Mouse (Mus musculus) megakaryocyte, adult 5-6 weeks (primary cell): Measurements from ENCODE around the gene Ren1. TPM values are rescaled to one million over a fixed set of nuclear protein-coding genes. Genes with fewer than 3 reads are reported as not detected.

Source experiments
- ATAC-seq: 2 replicates; pipeline ENCODE4 v1.8.0; 2016; ENCODE audit warnings: mild to moderate bottlenecking, inconsistent platforms; ENCODE audit not compliant: poor library complexity, severe bottlenecking
- total RNA-seq, 2 experiments: library from RNA; stranded (forward) in 1 of 2; stranded (reverse) in 1 of 2; fragments of 153-499, 151-499 nt in 1 of 2; fragments of 221-1000, 200-1000 nt in 1 of 2; gene quantifications; 2 replicates each; pipeline versions ENCODE4 v1.2.3 to v1.2.4; 2015 to 2017

Gene Ren1
- total RNA-seq (2015) (not detected in 2 replicates), total RNA-seq (2017) (not detected in 2 replicates)

DNA sequence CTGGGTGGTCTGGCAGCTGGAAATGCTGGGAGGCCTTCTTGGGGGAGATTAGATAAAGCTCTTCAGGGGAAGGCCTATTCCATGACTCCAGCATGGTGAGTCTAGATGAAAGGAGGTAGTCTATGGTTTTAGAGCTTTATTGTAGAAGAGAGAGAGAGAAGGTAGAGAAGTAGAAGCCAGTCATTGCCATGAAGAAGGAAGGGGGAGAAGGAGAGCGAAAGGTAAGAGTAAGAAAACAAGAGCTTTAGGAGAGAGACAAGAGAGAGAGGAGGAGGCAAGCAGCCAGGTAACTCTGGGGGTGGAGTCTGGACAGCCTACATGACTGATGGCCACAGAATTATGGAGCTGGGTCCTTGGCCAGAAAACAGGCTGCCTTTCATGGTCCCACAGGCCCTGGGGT, at the start of gene Ren1:
Gene Ren1, plus strand, starts transcription at position 301 of the 400 bp plus-strand sequence.
- no peak for ATAC-seq

DNA sequence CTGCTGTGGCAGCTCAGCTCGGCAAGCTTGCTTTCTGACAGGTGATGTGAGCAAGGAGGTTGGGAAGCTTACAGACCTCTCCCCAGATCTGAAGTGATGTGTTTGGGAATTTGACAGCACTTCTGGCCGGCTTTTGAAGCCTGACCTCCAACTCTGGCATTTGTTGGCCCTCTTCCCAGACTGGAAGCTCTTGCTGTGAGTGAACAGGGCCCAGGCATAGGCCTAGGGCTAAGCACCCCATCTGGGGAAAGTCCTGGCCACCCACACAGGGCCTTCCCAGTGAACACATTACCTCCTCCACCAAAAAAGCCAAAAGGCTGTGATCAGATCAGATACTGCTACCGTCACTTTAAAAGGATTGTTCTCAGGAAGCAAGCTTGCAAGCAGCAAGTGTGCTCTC, 47.8 kb upstream of the Ren1 start:
- ATAC-seq: no peak

DNA sequence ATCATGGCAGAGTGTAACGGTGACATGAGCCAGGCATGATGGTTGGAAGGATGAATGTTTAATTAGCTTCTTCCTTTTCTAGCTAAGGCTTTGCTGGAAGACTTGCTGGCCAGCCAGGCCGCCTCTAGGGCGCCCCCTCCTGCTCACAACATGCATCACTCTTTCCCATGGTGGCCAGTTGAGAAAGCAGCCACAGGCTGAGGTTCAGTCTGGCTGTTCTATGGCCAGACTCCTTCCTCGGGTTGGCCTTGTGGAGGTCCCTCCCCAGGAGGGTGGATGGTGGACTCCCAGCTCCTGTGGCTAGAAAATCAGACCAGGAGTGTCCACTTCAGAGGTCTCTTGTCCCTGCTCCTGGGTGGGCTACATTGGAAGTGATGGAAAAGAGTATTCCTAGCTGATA, 43.5 kb upstream of the Ren1 start:
- ATAC-seq: peak; percentile 76

DNA sequence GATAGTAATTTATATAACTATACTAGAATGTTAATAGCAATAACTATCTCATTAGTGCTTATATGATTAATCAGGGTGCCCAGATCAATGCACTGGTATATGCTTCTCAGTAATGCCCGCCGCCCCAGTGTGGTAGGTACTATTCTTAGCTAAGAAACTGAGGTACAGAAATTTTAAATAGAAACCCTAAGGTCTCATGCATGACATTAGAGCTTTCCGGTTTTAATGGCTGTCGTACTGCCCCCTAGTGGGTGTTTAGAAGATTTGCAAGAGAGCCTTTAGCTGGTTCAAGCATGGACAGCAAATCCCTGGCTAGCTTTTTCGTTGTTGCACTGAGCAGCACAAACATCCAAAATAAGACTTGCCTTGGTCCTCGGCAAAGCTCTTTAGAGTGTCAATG, 43.0 kb upstream of the Ren1 start:
- ATAC-seq: peak; percentile 67

DNA sequence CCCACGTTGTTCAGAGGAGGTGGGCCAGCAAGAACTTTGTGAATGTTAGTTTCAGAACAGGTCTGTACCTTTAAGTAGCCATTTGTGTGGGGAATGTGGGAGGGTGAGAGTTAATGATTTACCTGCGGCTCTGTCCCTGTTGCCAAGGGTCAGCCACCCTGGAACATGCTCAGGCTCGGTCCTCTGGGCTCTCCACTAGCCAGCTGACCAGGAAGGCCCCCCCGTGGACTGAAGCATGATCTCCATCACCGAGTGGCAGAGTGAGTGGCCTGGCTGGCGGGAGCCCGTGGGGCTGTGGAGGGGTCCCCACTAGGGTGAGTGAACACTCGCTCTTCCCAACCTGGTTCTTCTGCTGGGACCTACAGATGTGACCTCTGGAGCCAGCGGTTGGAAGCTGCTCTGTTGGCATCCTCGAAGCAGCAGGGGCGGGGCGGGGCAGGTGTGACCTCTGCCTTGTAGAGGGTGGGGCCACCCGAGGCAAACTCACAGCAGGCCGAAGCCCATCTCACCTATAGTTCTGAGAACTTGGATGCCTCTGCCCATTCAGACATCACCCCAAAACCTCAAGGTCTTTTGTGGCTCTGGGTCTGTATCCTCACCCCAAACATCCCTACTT, 40.5 kb upstream of the Ren1 start, which contains the start of gene Golt1a:
Gene Golt1a, plus strand, starts transcription at position 149 of the 616 bp plus-strand sequence.
- ATAC-seq: no peak

DNA sequence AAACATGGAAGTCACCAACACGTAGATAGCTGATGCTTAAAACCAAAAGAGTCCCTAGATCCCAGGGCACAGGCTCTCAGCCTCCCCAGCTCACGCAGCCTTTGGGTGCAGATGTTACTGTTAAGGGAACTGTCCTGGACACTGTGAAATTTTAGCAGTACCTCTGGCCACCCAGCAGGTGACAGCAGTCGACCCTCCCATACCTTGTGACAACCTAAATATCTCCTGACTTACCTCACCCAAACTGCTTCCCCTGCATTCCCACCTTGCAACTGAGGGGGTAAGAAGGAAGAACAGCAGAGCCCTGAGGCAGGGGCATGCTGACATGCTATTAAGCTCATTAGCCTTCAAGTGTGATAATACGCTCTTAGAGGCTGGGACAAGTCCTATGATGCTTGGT, 39.1 kb upstream of the Ren1 start:
- no peak for ATAC-seq

DNA sequence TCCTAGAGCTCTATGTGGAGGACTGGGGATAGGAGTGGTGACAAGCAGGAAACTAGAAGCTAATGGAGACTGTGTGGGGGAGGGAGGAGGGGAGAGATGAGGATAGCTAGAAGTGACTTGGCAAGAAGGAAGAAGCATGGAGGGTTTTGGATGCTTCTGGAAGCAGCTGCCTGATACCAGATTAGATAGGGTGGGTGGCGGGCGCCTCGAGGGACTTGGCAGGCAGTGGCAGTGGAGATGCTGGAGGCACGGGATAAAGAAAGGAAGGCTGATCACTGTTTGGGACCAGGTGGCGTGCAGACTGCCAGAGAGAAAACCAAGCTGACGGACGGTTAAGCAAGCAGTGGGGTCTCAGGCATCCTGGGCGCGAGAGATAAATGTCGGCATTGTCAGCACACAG, 38.4 kb upstream of the Ren1 start:
- no peak for ATAC-seq

DNA sequence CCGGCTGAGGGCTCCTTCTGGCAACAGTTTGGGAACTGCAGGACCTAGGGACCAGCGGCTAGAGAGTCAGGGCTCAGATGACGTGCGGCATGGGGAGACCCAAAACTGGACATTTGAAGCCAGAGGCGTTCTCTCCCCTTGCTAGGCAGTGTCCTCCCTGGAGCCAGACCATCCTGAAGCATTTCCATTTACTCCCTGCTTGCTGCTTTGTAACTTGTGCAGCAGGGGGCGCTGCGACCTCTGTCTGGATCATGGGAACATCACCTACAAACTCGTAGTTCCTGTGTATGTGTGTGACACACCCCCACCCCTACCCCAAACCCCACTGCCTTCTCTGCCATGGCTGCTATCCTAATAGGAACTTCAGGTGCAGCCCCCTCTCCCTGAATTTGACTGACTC, 35.9 kb upstream of the Ren1 start:
- 0 out of 2 replicates have a peak, but pooled peaks have one; percentile 33 for ATAC-seq

DNA sequence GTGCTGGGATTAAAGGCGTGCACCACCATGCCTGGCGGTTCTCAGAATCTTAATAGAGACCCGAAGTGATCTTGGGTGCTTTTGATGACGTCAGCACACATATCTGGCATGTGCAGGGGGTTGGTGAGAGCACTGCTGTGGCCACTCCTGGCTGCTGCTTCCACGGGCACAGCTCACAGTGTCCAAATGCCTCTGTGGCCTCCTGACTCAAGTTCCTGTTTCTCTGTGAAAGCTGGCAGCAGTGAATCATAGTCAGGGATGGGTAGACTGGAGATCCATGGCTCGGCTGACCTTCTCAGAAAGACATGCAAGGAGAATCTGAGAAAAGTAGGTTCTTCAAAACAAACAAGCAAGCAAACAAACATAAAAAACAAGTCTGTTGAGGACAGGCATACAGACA, 34.5 kb upstream of the Ren1 start:
- ATAC-seq: no peak

DNA sequence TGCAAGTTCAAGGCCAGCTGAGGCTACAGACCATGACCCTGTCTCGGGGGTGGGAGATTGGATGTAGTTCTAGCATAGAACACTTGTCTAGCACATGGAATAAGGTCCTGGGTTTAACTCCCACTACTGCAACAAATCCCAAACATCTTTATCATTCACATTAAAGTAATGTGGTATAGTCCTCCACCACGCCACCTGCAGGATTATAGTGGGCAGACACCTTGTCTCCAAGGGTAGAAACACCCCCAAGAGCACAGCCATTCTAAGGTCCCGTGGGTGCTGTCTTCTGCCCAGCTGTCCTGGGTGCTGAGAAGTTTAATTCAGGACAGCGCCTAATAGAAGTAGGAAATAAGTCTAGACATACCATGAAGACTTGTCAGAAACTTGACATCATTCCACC, 33.7 kb upstream of the Ren1 start:
- ATAC-seq: no peak

DNA sequence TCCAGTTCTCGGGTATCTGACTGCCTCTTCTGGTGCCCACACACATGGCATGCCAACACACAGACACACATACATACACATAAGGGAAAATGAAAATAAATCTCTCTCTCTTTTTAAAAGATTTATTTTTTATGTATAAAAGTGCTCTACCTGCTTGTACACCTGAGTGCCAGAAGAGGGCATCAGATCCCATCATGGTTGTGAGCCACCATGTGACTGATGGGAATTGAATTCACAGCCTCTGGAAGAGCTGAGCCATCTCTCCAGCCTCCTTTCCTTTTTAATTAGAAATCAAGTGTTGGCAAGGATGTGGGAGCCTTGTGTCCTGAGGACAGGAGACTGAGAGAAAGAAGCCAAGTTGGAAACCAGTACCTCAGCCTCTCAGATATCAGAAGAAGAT, 33.2 kb upstream of the Ren1 start:
- ATAC-seq: no peak

DNA sequence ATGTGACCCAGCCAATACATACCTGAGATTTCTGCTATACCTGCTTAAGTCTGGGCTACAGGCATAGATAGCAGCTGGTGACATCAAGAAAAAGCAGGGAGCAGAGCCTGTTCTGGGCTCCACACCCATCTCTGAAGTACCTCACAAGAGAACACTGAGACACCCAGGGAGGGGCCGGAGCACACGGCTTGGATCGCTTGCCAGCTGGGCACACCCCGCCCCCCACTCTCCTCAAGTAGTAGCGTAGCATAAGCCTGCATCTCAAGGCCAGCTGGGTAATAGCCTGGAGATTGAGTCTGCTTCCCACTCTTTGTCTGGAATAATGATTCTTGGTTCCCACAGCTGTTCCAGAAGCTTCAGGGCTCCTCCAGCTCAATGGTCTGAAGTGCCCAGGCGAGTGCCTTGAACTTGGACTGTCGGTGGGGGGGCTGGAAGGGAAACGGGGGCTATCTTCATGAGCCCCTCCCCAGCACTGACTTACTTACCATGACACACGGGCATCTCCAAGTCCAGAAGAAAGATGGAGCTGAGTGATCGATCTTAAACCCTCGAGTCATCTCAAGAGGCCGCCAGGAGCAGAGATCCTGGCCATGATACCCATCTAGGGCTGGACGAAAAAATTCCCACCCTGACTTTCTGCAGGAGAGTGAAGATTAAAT, 28.9 kb upstream of the Ren1 start, which contains the start of gene Kiss1:
Gene Kiss1, plus strand, starts transcription at position 609 of the 659 bp plus-strand sequence.
- ATAC-seq: no peak

DNA sequence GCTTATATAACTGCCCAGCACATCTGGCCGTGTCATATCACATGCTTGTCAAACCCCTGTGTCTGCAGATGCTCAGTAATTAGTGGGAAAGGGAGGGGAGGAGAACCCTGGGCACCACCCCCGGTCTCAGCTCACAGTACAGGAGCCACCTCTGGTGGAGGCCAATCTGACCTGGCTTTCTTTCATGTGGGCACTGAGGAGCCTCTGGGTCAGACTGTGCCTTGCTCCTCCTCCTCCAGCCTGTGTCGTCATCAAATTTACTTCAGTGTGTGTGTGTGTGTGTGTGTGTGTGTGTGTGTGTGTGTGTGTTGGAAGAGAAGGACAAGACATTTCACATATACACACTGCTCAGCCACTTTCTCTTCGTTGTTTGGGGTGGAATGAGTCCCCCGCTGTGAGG, 27.0 kb upstream of the Ren1 start:
- ATAC-seq: no peak

DNA sequence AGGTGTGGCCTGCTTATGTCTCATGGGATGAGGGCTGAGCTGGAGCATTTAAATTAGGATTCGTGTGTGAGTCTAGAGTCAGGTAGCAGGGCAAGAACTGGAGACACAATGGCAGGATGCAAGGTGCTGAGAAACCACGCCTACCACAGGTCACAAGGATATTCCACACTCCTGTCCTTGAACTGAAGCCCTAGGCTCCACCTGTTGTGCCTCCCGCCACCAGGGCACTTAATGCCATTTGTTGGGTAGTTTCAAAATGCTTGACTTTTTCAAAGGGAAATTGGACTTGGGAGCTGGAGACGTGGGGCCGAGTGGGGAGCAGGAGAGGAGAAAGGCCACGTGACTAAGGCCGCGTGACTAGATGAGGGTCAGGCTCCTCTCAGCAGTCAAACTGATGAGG, 24.4 kb upstream of the Ren1 start:
- ATAC-seq: no peak

DNA sequence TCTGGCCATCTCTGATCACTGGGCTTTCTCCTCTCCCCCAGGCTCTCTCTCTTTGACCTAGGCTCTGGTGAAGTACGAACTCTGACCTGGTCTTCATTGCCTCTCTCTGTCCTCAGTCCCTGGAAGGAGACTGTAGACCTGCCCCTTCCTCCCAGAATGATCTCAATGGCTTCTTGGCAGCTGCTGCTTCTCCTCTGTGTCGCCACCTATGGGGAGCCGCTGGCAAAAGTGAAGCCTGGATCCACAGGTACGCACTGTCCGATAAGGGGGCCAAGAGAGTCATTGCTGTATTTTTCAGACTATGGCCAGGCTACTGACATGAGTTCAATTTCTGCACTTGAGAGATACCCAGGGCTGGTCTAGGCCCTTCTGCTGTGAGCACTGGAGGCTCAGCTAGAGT, 23.2 kb upstream of the Ren1 start:
- no peak for ATAC-seq

DNA sequence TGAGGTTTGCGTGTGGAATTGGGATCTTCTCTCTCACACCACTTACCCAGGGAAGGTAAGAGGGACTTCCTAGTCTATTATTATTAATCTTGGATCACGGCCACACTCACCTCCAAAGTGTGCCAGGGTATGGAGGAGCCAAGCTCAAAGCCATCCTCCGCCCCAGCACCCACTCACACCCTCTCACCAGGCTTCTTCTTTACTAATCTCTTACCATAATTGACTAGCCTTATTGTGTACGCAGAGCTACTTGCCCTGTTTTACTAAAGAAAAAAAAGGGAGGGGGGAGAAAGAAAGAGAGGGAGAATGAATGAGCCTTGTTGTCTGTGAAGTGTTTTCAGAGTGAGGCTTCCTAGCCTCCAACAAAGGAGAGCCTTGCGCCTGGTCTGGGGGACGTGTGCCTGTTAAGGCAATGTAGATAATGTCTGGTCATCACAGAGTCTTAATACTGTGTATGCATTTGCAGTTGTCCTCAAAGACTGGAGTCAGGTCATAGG, 22.0 kb upstream of the Ren1 start:
- no peak for ATAC-seq

DNA sequence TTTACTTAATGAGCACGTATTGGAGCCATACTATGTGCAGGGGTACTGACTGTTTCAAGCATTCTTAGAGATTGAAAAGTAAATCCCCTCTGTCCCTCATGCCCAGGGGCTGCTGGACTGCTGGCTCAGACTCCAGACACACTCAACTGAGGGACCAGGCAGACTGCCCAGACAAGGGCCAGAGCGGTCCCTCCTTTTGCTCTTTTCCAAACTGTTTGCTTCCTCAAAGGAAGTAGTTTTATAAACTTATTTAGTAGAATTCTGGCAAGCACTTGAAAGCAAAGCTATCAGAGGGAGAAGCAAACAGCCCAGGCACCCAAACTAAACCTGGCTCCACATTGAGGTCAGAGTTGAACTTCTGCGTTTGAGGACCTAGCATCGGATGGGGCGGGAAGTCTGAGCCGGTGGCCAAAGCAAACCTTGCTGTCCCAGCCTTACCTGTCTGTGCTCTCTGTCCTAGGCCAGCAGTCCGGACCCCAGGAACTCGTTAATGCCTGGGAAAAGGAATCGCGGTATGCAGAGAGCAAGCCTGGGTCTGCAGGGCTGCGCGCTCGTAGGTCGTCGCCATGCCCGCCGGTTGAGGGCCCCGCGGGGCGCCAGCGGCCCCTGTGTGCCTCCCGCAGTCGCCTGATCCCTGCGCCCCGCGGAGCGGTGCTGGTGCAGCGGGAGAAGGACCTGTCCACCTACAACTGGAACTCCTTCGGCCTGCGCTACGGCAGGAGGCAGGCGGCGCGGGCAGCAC, 21.2 kb upstream of the Ren1 start:
- no peak for ATAC-seq

DNA sequence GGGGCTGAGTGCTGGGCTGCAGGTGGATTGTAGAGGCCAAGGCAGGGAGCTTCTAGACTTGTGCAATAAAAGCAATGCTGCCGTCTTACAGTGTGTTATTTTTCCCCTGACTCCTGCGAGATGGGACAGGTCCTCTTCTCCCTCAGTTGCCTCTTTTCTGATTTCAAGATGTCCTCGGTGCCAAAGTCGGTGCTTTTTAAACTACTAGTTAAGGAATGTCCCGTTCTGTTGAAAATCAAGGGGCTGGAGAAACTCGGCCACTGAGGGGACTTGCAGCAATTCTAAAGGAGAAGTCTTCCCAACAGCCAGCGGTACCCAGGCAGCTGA, 20.7 kb upstream of the Ren1 start:
- ATAC-seq: no peak

DNA sequence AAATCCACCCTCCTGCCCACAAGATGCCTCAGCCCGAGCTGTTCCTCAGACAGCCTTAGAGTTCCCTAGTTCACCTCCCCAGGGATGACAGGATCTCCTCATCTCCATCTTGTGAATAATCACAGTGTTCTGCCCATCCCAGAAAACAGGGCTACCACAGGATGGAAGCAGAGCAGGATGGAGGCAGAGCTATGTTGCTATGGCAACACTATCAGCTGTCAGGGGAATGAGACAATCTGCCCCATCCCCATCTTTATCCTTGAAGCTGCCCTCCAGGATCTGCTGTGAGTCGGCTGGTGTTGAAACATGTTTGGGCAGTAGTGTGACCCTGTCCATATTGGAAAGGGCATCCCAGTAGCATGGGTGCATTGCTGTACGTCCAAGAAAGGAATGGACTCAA, 19.2 kb upstream of the Ren1 start:
- no peak for ATAC-seq

DNA sequence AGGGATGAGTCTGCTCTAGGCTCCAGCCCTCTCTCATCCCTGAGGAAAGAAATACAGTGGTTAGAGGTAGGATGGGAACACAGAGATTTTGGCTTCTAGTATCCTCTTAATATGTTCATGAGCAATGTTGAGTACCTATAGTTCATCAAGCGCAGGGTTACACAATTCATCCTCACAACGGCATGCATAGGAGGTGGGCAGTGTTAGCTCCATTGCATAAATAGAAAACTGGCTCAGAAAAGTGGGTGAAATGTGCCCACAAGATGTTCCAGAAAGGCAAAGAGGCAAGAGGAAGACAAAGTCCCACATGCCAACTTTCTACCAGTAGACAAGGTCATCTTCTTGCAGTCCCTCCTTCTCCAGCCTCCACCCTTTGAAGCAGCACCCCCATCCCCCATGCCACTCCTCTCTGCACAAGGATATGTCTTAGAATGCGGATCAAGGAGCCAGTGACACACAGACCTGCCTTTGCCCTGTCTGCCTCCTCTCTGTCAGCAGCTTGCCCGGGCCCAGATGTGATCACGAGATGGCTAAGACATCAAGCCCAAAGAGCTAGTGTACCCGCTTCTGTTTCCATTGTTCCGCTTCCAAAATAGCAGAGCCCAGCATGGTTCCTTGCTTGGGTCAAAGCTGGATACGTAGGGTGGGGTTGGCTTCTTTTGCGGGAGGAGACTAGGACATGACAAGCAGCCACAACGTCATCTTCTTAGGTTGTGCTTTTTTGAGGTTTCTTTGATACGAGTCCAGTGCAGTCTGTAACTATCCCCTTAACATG, 17.5 kb upstream of the Ren1 start:
- no peak for ATAC-seq

DNA sequence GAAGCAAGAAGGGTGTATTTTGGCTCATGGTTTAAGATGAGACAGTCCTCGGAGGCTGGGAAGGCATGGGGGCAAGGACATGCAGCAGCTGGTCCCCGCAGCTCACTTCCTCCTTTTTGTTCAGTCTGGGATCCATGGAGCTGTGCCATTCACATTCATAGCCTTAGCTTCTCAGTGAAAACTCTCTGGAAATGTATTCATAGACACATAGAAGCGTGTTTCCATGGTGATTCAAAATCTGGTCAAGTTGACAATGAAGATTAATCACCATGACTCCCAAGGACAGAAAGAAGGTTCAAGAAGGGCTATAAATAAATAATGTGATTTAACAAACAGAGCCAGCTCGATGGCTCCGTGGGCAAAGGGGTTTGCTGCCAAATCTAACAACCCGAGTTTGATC, 16.4 kb upstream of the Ren1 start:
- ATAC-seq: no peak
